Mouse (Mus musculus): Measurements from ENCODE around the gene Vmn1r46. TPM values are rescaled to one million over a fixed set of nuclear protein-coding genes. Genes with fewer than 3 reads are reported as not detected.

Gene Vmn1r46
- total RNA-seq (2023): not detected in 4 replicates

DNA sequence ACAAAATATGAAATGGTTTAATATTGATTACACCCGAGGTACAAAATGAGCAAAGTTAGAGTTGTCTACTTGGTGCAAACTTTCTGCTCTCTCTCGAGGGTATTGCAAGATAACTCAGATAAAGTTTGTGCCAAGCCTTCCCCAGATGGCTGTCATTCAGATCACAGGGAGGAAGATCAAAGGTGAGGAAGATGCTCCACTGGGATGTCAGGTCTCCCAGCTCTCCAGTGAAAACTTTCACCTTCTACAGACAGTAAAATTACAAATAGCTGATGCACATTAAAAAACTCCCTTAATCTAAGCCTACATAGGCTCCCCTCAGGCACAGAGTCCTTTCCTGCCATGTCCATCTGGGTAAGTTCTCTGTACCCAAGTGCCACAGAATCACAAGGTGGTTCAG is at the start of gene Vmn1r46:
TSS of gene Vmn1r46 (plus strand) at position 301 of the 400 bp plus-strand sequence.

GRCm38 (mm10) chr6:89940498-89940897 is 28.6 kb upstream of the Vmn1r46 start, which contains the start of gene Vmn1r45:
TSS of gene Vmn1r45 (minus strand) at chr6:89940598.

DNA sequence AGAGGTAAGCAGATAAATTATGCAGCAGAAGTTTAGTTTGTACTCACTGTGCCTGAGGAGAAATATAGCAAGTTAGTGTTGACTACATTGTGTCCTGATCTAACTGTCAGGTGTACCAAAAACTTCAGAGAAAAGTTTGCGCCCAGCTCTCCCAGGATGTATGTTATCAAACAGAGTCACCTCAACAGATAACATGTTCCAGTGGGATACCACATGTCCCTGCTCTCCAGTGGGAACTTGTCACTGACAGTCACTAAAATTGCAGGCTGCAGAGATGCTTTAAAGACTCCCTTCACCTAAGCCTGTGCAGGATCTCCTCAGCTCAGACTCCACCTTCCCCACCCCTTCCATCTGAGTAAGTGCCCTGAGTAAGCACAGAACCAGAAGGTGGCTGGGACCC is 46.7 kb downstream of the Vmn1r46 start, which contains the start of gene Vmn1r47:
TSS of gene Vmn1r47 (plus strand) at position 301 of the 400 bp plus-strand sequence.

Other genes starting within 250 kb of the Vmn1r46 start
- gene Vmn1r41, start 228.5 kb upstream of the Vmn1r46 start, total RNA-seq (2023): not detected in 4 replicates
- gene Vmn1r42, start 92.9 kb upstream of the Vmn1r46 start, total RNA-seq (2023): not detected in 4 replicates
- gene Vmn1r43, start 92.9 kb upstream of the Vmn1r46 start, total RNA-seq (2023): 0.06 TPM in 1 of 4 replicates, not detected in the others
- gene Vmn1r44, start 85.7 kb upstream of the Vmn1r46 start, total RNA-seq (2023): not detected in 4 replicates
- not detected in 4 replicates for gene Vmn1r45, start 28.7 kb upstream of the Vmn1r46 start, total RNA-seq (2023)
- gene Vmn1r47, start 46.8 kb downstream of the Vmn1r46 start, total RNA-seq (2023): not detected in 4 replicates
- gene Vmn1r48, start 67.5 kb downstream of the Vmn1r46 start, total RNA-seq (2023): not detected in 4 replicates
- gene Vmn1r49, start 109.2 kb downstream of the Vmn1r46 start, total RNA-seq (2023): not detected in 4 replicates
- not detected in 4 replicates for gene Vmn1r50, start 132.1 kb downstream of the Vmn1r46 start, total RNA-seq (2023)
- gene Vmn1r51, start 153.3 kb downstream of the Vmn1r46 start, total RNA-seq (2023): not detected in 4 replicates
- not detected in 4 replicates for gene Vmn1r52, start 205.5 kb downstream of the Vmn1r46 start, total RNA-seq (2023)
- gene V1ra8, start 233.5 kb downstream of the Vmn1r46 start, total RNA-seq (2023): not detected in 4 replicates